Mouse (Mus musculus) cerebellum, adult 11 months (tissue): Measurements from ENCODE around the gene H6pd.

Experiments
- DNase-seq: peaks from one replicate; pipeline ENCODE4 v3.0.0; 2022

Gene H6pd

DNA sequence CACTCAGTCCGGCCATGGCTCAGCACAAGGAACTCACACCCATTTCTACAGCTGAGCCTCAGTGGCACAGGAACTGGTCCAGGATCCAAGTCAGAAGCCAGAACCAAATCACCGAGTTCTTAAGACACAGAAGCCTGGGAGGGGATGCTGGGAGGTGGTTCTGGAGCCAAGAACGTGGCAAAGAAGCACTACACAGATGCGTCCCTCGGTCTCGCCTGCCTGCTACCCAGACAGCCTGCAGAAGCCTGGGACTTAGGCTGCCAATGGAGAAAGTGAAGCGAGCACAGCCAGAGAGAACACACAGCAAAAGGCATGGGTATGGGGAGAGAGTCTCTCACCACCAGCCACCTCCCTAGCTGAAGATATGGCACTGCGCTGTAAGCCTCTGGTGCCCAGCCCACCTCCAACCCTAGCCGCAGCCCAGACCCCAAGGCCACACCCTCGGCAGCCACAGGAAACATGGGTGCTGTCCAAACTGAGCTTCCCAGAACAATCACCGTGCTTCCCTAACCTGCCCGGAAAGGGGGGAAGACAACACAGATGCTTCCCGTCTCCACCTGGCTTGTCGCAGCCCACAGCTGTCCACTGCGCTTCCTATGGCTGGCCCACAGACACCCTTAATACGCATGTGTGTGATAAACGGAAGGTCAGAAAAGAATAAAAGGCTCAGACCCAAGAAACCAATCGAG lies 67.6 kb downstream of the H6pd start:
- DNase-seq: no peak

DNA sequence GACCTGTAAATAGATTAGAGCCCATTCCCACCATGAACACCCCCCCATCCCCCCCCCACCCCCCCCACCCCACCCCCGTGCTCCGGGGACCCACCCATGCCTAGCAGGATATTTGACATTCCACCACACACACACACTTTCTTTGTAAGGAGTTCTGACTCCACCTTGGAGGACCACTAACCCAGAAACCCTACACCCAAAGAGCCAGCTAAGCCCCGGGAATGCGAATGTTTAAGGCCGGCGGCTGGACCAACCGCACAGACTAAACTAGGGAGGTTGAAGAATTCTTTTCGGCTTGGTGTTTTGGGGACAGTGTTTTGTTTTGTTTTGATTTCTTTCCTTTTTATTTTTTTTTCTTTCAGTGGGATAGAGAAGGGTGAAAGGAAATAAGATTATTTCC lies 70.1 kb downstream of the H6pd start:
- DNase-seq: no peak

DNA sequence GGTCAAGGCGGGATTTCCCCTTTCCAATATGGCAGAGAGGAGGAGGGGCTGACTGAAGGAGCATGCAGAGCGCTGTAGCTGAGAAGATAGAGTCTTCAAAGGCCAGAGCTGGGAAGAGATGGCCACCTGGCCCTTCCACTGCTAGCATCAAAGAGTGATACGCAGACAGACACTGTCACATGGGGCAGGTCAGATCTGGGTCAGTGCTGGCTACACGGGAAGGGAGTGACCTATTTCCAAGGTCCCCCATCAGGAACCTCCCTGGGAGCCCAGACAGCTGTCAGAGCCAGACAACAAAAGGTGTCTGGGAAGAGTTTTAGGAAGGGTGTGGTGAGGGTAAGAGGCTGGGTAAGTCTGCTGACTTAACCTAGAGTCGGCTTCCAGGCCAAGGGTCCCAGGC lies 71.9 kb downstream of the H6pd start:
- DNase-seq: no peak

DNA sequence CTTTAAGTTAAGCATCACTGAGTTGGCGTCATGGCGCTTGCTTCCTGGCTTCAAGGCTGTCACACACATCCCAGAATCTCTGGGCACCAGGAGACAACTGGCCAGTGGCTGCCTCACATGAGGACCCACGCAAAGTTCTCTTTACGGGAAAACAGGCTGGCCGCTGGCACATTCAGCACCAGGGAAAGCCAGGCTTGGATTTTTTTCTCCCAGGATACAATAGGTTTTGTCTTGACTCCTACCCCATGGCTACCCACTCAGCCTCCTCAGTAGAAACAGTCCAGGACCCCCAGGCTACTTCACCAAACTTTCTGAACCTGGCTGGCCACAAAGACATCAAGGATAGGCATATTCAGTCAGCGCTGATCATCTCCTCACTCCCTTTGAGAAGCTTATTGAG lies 73.4 kb downstream of the H6pd start:
- DNase-seq: no peak

DNA sequence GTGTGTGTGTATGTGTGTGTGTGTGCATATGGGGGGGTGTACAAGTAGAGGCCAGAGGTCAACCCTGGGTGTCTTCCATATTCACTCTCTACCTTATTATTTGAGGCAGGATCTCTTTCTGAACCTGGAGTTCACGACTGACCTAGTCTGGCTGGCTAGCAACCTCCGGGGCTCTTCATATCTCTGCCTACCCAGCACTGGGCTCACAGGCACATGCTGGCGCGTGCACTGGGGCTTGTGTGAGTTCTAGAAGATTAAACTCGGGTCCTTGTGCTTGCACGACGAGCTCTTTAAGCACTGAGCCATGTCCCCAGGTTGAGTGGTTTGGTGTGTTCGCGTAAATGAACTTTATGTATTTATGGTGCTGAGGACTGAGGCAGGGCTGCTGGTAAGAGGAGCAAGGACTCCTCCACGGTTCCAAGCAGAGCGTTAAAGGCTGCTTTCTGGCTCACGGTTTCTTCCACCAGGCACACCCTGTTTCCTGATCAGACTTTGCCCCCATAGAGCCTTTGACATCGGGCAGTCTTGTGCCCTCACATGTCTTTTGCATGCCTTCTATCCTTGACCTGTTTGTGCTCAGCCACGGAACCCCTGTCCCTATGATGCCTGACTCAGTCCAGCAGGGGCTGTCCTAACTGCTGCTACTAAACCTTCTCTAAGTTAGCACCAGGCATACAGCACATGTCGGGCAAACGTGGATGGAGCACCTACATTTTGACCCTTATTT lies 75.1 kb downstream of the H6pd start:
- DNase-seq: no peak

DNA sequence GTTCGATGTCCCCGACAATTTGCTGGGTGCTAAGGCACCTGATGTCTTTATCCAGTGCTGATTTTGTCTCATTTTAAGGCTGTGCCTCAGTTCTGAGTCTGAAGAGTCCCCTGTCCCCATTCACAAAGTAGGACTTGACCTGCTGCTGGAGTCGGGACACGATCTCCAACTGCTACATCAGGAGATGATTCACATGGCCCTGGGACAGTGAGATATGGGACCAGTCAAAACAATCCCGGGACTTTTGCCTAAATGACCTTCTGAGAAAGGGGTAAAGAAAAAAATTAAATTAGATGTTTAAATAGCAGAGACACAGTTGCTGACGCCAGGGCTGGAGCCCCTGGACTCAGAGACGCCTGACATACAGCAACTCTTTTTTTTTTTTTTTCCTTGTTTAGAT lies 75.8 kb downstream of the H6pd start:
- DNase-seq: no peak

DNA sequence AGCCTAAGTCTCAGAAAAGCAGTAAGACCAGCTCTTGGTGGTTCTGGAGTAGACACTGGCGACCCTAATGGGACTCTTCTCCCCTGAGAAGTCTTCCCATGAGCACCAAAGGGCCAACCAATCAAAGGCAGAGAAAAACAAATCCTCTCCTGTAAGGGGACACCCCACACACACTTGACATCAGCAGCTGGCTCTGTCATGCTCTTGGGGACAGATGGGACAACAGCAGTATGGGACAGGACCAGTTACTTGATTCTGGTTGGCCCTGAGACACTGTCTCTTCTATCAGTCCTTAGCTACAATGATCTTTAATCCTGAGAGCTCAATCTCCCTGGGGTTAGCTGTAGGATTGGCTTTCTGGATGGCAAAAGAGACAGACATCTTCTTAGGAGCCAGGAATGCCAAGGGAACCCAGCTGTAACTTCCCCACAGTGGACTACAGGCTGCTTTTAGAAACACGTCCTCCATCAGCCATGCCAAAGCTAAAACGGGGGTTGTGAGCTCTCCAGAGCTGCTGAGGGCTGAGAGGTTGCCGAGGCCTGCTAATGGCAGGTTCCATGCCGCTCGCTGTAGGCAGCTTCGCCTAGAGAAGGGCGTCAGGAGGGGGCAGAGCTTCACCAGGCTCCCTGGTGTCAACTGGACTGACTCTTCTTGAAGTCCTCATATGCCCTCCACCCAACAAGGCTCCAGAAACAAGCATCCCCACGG lies 76.6 kb downstream of the H6pd start:
- no peak for DNase-seq

DNA sequence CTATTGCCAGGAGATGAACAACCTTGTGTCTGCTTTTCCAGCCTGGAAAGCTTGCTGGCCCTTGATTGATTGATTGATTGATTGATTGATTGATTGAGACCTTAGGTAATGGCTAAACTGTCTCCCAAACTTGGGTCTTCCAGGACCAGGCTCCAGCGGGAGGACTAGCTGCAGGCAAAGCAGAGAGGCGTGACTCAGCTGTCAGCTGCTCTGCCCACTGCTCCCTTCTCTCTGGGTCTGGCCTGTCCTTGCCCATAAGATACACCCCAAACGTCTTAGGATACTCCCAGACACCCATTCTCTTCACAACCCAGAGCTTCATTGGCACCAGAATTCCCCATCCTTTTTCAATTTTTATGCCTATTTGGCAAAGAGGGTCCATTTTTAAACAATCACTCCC lies 78.1 kb downstream of the H6pd start:
- DNase-seq: no peak
